Mouse (Mus musculus) c-Kit-positive CD71-positive TER-119-positive erythroid progenitor cells, embryonic 14.5 days (primary cell): ENCODE data around the gene Emsy.

Experiments
- DNase-seq: peaks from one replicate; pipeline ENCODE4 v3.0.0-alpha.2; 2013; ENCODE audit warnings: low spot score

Emsy gene

GRCm38 (mm10) chr7:98667956-98668746, 11.6 kb upstream of the Emsy start:
- no peak for DNase-seq

- DNase-seq = no peak
Measured at GRCm38 (mm10) chr7:98665726-98666125, 9.1 kb upstream of the Emsy start.

- no peak for DNase-seq
Measured at GRCm38 (mm10) chr7:98665166-98665565, 8.6 kb upstream of the Emsy start.

- DNase-seq = peak; percentile 76
Measured at GRCm38 (mm10) chr7:98655681-98656530, 677 bp downstream of the Emsy start.

- DNase-seq = no peak
Measured at GRCm38 (mm10) chr7:98651651-98652050, 4.9 kb downstream of the Emsy start.

GRCm38 (mm10) chr7:98644238-98644637, 12.3 kb downstream of the Emsy start:
- no peak for DNase-seq

GRCm38 (mm10) chr7:98636607-98637006, 20.0 kb downstream of the Emsy start:
- DNase-seq = no peak

- no peak for DNase-seq
Measured at GRCm38 (mm10) chr7:98633032-98633431, 23.6 kb downstream of the Emsy start.

GRCm38 (mm10) chr7:98629947-98630346, 26.6 kb downstream of the Emsy start:
- no peak for DNase-seq

GRCm38 (mm10) chr7:98617739-98618138, 38.8 kb downstream of the Emsy start:
- DNase-seq = no peak

- no peak for DNase-seq
Measured at GRCm38 (mm10) chr7:98612936-98613335, 43.6 kb downstream of the Emsy start.

GRCm38 (mm10) chr7:98608520-98608919, 48.1 kb downstream of the Emsy start:
- DNase-seq = no peak

GRCm38 (mm10) chr7:98607158-98607557, 49.4 kb downstream of the Emsy start:
- DNase-seq = no peak

- no peak for DNase-seq
Measured at GRCm38 (mm10) chr7:98601715-98602114, 54.9 kb downstream of the Emsy start.

GRCm38 (mm10) chr7:98597402-98597801, 59.2 kb downstream of the Emsy start:
- DNase-seq = no peak

- no peak for DNase-seq
Measured at GRCm38 (mm10) chr7:98594731-98595130, 61.9 kb downstream of the Emsy start.

- DNase-seq = no peak
Measured at GRCm38 (mm10) chr7:98593276-98593675, 63.3 kb downstream of the Emsy start.

- no peak for DNase-seq
Measured at GRCm38 (mm10) chr7:98589028-98589427, 67.6 kb downstream of the Emsy start.

GRCm38 (mm10) chr7:98586313-98586712, 70.3 kb downstream of the Emsy start:
- DNase-seq = no peak

- DNase-seq = no peak
Measured at GRCm38 (mm10) chr7:98584555-98584954, 72.0 kb downstream of the Emsy start.

GRCm38 (mm10) chr7:98581266-98581665, 75.3 kb downstream of the Emsy start:
- DNase-seq = no peak

- no peak for DNase-seq
Measured at GRCm38 (mm10) chr7:98580441-98580840, 76.1 kb downstream of the Emsy start.

GRCm38 (mm10) chr7:98579731-98580130, 76.9 kb downstream of the Emsy start:
- DNase-seq = no peak
